In genomic region chr11:59397536-59398371, GRCm38 (mm10) we compare ENCODE assay signal across 1 mouse cellular context.
TF ChIP-seq lines count a peak whose summit lies in the region.

No protein-coding gene starts in this region.

TF ChIP-seq in MEL, 35 proteins besides CTCF, POLR2A, EP300 and RAD21 (continued from another document):
- TF ChIP-seq SIN3A (IDR thresholded peaks at IDR 0.05; ENCODE audit: low read length) (peak; percentile 78), POLR2AphosphoS5 (IDR thresholded peaks at IDR 0.05; ENCODE audit: borderline replicate concordance, low read depth, low read length) (no peak), USF1 (IDR thresholded peaks at IDR 0.05; ENCODE audit: low read depth, low read length) (0 out of 2 replicates have a peak, but pooled peaks have one; percentile 10), GATA1 (IDR thresholded peaks at IDR 0.05; ENCODE audit: low read depth, low read length) (peak; percentile 86), JUND (IDR thresholded peaks at IDR 0.05; ENCODE audit: low read depth, low read length) (no peak)
